Mouse (Mus musculus) bone marrow macrophage, adult 2 months (primary cell): ENCODE measurements at regions not wholly inside any gene's neighbourhood (a gene's known extent, or its start where the extent isn't known, plus 50 kb on each side); places are given as distances from the start of the nearest gene placed in this dataset.

ENCODE experiments used
- H3K27ac ChIP-seq: 2 replicates; pipeline ENCODE4 v1.5.1; 2012; ENCODE audit warnings: low read depth, low read length; ENCODE audit not compliant: insufficient read depth
- H3K4me1 ChIP-seq: 2 replicates; pipeline ENCODE4 v1.6.1; 2012; ENCODE audit warnings: low read length; ENCODE audit not compliant: control insufficient read depth, insufficient read depth
- H3K4me3 ChIP-seq: 2 replicates; pipeline ENCODE4 v1.5.1; 2012; ENCODE audit warnings: mild to moderate bottlenecking, low read length, moderate library complexity; ENCODE audit not compliant: insufficient read depth
- CTCF ChIP-seq: IDR thresholded peaks from 2 replicates; pipeline ENCODE4 v1.5.1; 2012; ENCODE audit warnings: low read depth, mild to moderate bottlenecking, low read length, moderate library complexity
- POLR2A ChIP-seq: IDR thresholded peaks from 2 replicates; pipeline ENCODE4 v1.6.1; 2012; ENCODE audit warnings: mild to moderate bottlenecking, low read depth, low read length, borderline replicate concordance

DNA sequence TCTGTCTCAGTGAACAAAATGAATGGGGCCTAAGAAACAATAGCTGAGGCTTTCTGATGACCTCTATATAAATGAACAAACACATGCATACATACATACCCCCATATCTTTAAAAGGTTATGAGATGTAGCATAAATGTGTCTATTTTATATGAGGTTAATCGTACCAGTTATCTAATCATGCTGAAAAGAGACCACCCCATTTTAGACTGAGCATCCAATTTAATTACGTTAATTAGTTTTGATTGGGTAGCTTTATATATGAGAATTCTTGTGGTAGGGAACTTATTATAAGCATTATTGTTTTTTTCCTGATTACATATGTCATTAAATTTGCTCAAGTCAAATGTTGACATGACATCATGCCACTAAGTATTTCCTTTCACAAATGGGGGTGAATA lies 728.0 kb downstream of the Epha4 start:
- H3K4me1 ChIP-seq: no peaks in the 10 kb centered on the region
- no peak overlapping the region for H3K27ac ChIP-seq
- no peak overlapping the region for H3K4me3 ChIP-seq
- no peak for TF ChIP-seq POLR2A
- no peak for TF ChIP-seq CTCF

DNA sequence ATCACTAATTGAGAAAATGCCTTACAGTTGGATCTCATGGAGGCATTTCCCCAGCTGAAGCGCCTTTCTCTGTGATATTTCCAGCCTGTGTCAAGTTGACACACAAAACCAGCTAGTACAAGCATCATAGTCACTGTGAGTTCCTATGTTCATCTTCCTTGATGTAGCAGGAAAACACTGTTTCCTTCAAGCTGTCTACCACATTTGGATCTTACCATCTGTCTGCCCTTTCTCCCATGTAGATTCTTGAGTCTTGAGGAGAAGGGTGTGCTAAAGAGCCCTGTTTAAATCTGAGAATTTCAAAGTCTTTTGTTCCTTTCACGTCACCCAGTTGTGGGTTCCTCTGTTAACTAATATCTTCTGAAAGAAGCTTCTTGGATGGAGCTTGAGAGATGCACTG lies 721.5 kb downstream of the Epha4 start:
- Histone ChIP-seq H3K4me3 (no peak overlapping the region), H3K4me1 (no peaks in the 10 kb centered on the region), H3K27ac (no peak overlapping the region)
- TF ChIP-seq CTCF: no peak
- TF ChIP-seq POLR2A: no peak

DNA sequence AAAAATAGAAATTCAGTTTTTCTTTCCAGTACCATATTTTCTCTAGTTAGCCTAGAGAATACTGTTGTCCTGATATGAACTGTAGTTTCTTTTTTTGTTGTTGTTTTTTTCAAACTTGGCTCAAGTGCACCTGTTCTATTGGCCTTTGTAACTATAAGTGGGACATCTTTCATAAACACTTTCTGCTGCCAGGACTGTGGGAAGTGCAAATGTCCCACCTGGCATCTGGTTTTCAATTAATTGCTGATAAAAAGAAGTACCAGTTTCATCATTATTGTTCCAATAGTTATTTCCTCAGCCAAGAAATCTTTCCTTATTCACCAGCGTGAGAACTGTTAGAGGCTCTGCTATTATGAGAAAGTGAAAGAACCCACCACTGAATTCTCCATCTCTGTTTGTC lies 695.0 kb downstream of the Epha4 start:
- Histone ChIP-seq H3K4me3 (no peak overlapping the region), H3K4me1 (no peaks in the 10 kb centered on the region), H3K27ac (no peak overlapping the region)
- no peak for TF ChIP-seq CTCF
- TF ChIP-seq POLR2A: no peak

DNA sequence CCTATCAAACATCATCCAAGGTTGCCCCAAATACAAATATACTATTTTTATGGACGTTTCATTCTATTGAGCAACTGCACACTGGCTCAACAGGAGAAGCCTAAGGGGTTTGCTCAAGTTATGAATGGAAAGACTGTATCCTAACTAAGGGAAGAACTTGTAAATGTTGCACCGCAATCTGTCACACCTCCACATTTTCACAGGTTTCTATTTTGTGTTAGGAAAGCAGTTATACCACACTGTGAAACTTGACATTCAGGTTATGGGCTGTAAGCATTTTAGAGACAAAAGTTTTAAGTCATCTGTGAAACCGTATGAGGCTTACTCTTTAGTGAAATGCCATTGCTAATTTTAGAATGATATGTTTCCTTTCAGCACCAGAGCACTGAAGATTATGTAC lies 693.3 kb downstream of the Epha4 start:
- Histone ChIP-seq H3K27ac (no peak overlapping the region), H3K4me1 (no peaks in the 10 kb centered on the region), H3K4me3 (no peak overlapping the region)
- TF ChIP-seq CTCF (no peak), POLR2A (no peak)

DNA sequence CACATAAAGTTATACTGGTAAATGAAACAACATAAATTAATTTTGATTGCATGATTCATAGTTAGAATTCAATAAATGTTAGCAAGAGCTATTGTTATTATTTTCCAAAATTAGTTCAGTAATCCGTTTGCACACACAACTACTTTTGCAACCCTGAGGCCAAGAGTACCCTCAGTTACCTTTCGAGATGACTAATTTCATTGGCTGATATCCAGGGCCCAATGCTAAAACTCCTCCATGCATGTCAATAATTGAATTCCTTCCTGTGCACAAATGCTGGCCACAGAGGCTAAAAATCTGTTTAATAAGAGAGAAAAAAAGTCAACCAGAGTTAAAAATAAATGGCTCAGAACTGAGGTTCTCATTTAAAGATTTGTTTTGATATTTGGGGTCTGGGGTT lies 685.2 kb downstream of the Epha4 start:
- H3K4me1 ChIP-seq: no peaks in the 10 kb centered on the region
- TF ChIP-seq POLR2A: no peak
- no peak for TF ChIP-seq CTCF

DNA sequence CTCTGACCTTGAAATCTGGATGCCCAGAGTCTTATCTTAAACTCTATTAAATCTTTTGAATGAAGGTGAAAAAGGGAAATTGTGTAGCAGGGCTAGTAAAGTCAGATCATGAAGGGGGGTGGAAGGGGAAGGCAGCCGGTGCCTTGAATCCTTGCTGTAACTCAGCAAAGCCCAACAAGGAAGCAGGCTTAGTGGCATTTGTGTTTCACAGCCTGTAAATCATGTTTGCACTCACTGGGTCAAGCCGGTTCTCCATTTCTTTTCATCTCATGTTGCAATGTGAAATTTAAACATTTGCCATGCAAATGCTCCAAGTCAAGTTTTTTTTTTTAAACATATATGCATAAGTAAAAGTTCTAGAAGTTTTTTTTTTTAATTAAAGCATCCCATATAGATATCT lies 682.6 kb downstream of the Epha4 start:
- H3K4me1 ChIP-seq: no peaks in the 10 kb centered on the region

More for the DNA sequence above, 685.2 kb downstream of the Epha4 start:
- Histone ChIP-seq H3K4me3 (no peak overlapping the region), H3K27ac (no peak overlapping the region)

DNA sequence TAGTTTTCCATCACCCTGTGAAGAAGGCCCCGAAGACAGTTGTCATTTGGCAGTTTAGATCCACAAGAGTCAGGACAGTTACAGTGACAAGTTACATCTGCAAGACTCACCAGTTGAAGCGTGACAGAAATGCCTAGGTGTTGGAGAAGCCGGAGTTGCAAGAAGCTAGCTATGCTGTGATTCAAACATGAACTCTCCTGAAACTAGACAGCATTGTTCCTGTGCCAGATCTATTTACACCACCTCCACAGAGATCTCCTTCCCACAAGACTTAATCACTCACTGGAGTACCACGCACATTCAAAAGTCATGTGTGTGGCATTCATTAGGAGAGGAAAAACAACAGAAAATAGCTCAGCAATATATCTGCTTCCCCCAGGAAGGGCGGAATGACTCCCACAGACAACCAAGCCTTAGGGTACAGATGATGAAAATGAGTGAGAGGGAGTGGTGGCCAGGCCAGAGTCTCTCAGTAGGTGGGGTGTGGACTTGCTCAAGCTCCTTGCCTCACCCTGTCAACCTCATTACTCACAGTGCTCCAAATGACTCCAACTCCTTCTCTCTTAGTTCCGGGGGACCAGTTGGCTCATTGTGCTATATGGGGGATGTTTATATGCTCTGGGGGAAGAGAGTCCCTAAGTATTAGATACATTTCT lies 679.7 kb downstream of the Epha4 start:
- Histone ChIP-seq H3K27ac (no peak overlapping the region), H3K4me3 (no peak overlapping the region), H3K4me1 (no peaks in the 10 kb centered on the region)
- TF ChIP-seq POLR2A: no peak
- TF ChIP-seq CTCF: no peak

More for the DNA sequence above, 682.6 kb downstream of the Epha4 start:
- H3K4me3 ChIP-seq: no peak overlapping the region
- TF ChIP-seq POLR2A (no peak), CTCF (no peak)
- no peak overlapping the region for H3K27ac ChIP-seq

DNA sequence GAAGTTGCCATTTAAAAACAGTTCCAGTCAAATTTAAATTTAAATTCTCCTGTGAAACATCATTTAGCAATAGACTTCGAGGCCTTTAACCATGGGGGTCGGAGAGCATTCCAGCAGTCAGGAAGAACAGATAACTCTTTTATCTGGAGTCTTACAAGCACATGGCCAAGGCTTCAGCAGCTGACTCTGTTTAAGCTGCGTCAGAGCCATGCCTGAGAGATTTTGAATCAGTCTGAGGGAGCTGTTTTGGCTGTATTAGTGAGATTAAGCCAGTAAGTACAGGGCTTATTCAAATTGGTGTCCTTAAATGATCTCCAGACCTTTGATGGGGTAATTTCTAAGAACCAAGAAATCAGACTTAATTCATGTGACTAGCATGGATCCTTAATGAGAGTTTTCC lies 665.5 kb downstream of the Epha4 start:
- TF ChIP-seq CTCF (no peak), POLR2A (no peak)
- H3K4me1 ChIP-seq: no peaks in the 10 kb centered on the region
- no peak overlapping the region for H3K4me3 ChIP-seq
- H3K27ac ChIP-seq: no peak overlapping the region

DNA sequence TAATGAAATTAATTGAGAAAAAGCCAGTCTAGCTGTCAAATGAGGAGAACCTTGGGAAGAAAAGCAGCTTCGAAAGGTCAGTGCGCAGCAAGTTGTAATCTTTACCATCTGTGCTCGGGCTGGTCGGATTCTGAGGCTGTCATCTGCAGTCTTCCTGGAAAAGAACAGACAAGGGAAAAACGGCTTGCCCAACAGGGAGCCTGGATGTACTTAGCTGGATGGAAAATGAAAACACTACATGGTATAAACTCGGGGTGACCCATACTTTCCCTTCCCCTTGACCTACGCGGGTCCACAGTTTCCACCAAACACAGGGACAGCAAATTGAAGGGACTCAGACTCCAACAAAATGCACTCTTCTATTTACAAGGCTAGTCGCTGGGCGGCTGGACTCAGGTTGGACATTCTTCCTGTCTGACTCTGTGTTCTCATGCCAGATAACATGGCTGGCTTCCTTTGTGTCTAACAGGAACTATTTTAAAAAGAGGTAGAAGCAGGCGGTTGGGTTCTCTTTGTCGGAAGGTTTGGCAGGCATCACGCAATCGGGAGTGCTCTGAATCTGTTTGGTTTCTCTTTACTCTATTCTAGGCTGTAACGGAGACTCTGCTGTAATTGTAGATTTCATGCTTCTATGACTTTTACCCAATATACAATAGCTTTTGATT lies 648.5 kb downstream of the Epha4 start:
- Histone ChIP-seq H3K4me3 (no peak overlapping the region), H3K27ac (no peak overlapping the region), H3K4me1 (no peaks in the 10 kb centered on the region)
- no peak for TF ChIP-seq CTCF
- TF ChIP-seq POLR2A: no peak

DNA sequence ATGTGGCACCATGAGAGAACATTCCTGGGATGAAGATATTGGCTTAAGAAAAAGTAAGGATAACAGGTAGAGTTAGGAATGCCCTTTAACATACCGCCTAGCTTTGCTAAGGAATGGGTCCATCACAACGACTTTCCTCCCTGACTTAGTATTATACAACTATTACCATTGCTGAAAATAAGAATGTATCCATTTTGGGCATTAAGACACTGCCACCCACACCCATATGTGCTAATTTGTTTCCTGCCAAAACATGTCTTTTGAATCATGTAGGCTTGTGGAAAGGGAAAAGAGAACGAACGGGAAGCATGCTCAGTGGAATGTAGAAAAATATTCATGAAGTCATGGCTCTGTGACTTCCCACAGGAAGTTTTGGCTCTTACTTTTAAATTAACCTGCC lies 641.7 kb downstream of the Epha4 start:
- TF ChIP-seq POLR2A: no peak
- TF ChIP-seq CTCF: no peak
- no peak overlapping the region for H3K4me3 ChIP-seq
- no peak overlapping the region for H3K27ac ChIP-seq
- H3K4me1 ChIP-seq: no peaks in the 10 kb centered on the region
